Mouse (Mus musculus): Measurements from ENCODE around the gene Sipa1l3. TPM values are rescaled to one million over a fixed set of nuclear protein-coding genes. Genes with fewer than 3 reads are reported as not detected.

Gene Sipa1l3
- polyA plus RNA-seq, 1 experiment: 19.0 TPM

DNA sequence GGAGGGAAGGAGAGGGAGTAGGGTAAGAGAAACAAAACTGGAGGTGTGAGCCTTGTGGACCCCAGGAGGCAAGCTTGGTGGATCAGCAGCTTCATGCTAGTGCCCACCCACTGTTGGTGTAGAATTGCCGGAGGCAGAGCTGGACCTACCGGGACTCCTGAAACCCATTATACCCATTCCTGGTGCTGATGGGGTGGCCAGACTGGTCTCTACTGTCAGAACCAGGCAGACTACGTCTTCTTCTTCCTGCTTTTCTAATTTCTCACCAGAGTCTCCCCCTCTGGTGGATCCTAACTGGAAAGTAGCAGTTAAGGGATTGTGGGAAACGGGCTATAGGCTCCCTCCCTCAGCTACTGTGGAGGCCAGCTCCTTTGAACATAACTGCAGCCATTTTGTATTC, 23.2 kb upstream of the Sipa1l3 start:
- TF ChIP-seq USF1 (IDR thresholded peaks at IDR 0.05; ENCODE audit: low read depth) (no peak), MYOD1 (IDR thresholded peaks at IDR 0.05; ENCODE audit: control insufficient read depth in 1 of 3, insufficient read length in 2 of 3, low read depth in 2 of 3) (no peak), TCF3 (IDR thresholded peaks at IDR 0.05; ENCODE audit: insufficient read length, low read depth) (no peak), MYOG (IDR thresholded peaks at IDR 0.05; ENCODE audit: control insufficient read depth in 1 of 3, insufficient read depth in 1 of 3, insufficient read length in 2 of 3, low read depth in 2 of 3) (no peak), CEBPB (IDR thresholded peaks at IDR 0.05; ENCODE audit: insufficient read depth, poor library complexity, severe bottlenecking) (no peak), REST (IDR thresholded peaks at IDR 0.05; ENCODE audit: insufficient read depth, insufficient read length) (no peak), POLR2A (IDR thresholded peaks at IDR 0.05; ENCODE audit: insufficient read length, low read depth) (no peak), MAX (IDR thresholded peaks at IDR 0.05; ENCODE audit: low read depth) (no peak), SRF (IDR thresholded peaks at IDR 0.05; ENCODE audit: control insufficient read depth, insufficient read length, low read depth) (no peak), POLR2AphosphoS2 (IDR thresholded peaks at IDR 0.05; ENCODE audit: insufficient read length, low read depth) (no peak), E2F4 (IDR thresholded peaks at IDR 0.05; ENCODE audit: insufficient read depth) (no peak), TCF12 (IDR thresholded peaks at IDR 0.05; ENCODE audit: insufficient read depth, poor library complexity, severe bottlenecking) (no peak)
- no peaks in the 10 kb centered on the region for H3K79me2 ChIP-seq (ENCODE audit: control insufficient read depth, insufficient read depth)
- no peak overlapping the region for H3K4me2 ChIP-seq (ENCODE audit: low read depth)
- H3K36me3 ChIP-seq (ENCODE audit: control insufficient read depth, insufficient read depth): no peaks in the 10 kb centered on the region
- H3ac ChIP-seq (ENCODE audit: control insufficient read depth, insufficient read length): no peak overlapping the region
- H3K4me3 ChIP-seq: no peak overlapping the region
- H3K27me3 ChIP-seq (ENCODE audit: control insufficient read depth, insufficient read depth, insufficient read length): peaks cover 44% of the 10 kb centered on the region

DNA sequence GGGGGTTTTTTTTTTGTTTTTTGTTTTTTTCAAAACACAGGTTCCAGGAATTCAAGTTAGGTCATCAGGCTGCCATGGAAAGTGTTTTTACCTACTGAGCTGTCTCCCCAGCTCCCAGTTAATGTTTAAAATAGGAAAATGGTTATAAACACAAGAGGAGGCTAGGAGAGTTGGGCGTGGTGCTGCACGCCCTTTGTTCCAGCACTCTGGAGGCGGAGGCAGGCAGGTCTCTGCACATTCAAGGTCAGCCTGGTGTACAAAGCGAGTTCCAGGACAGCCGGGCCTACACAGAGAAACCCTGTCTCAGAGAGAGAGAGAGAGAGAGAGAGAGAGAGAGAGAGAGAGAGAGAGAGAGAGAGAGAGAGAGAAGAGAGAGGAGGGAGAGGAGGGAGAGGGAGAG, 22.7 kb upstream of the Sipa1l3 start:
- H3K36me3 ChIP-seq (ENCODE audit: control insufficient read depth, insufficient read depth): no peaks in the 10 kb centered on the region
- H3K79me2 ChIP-seq (ENCODE audit: control insufficient read depth, insufficient read depth): no peaks in the 10 kb centered on the region
- TF ChIP-seq REST (IDR thresholded peaks at IDR 0.05; ENCODE audit: insufficient read depth, insufficient read length) (no peak), TCF3 (IDR thresholded peaks at IDR 0.05; ENCODE audit: insufficient read length, low read depth) (no peak), USF1 (IDR thresholded peaks at IDR 0.05; ENCODE audit: low read depth) (no peak), SRF (IDR thresholded peaks at IDR 0.05; ENCODE audit: control insufficient read depth, insufficient read length, low read depth) (no peak), MYOG (IDR thresholded peaks at IDR 0.05; ENCODE audit: control insufficient read depth in 1 of 3, insufficient read depth in 1 of 3, insufficient read length in 2 of 3, low read depth in 2 of 3) (no peak), CEBPB (IDR thresholded peaks at IDR 0.05; ENCODE audit: insufficient read depth, poor library complexity, severe bottlenecking) (no peak), MAX (IDR thresholded peaks at IDR 0.05; ENCODE audit: low read depth) (no peak), POLR2AphosphoS2 (IDR thresholded peaks at IDR 0.05; ENCODE audit: insufficient read length, low read depth) (no peak), POLR2A (IDR thresholded peaks at IDR 0.05; ENCODE audit: insufficient read length, low read depth) (no peak), E2F4 (IDR thresholded peaks at IDR 0.05; ENCODE audit: insufficient read depth) (no peak), TCF12 (IDR thresholded peaks at IDR 0.05; ENCODE audit: insufficient read depth, poor library complexity, severe bottlenecking) (no peak), MYOD1 (IDR thresholded peaks at IDR 0.05; ENCODE audit: control insufficient read depth in 1 of 3, insufficient read length in 2 of 3, low read depth in 2 of 3) (no peak)
- H3K4me3 ChIP-seq: no peak overlapping the region
- peaks cover 48% of the 10 kb centered on the region for H3K27me3 ChIP-seq (ENCODE audit: control insufficient read depth, insufficient read depth, insufficient read length)
- no peak overlapping the region for H3K4me2 ChIP-seq (ENCODE audit: low read depth)
- no peak overlapping the region for H3ac ChIP-seq (ENCODE audit: control insufficient read depth, insufficient read length)

GRCm38 (mm10) chr7:29540631-29541030, 22.2 kb upstream of the Sipa1l3 start:
- H3K4me2 ChIP-seq (ENCODE audit: low read depth): no peak overlapping the region
- H3K4me3 ChIP-seq: no peak overlapping the region
- TF ChIP-seq USF1 (IDR thresholded peaks at IDR 0.05; ENCODE audit: low read depth): no peak
- no peak for TF ChIP-seq POLR2A (IDR thresholded peaks at IDR 0.05; ENCODE audit: insufficient read length, low read depth)
- TF ChIP-seq TCF3 (IDR thresholded peaks at IDR 0.05; ENCODE audit: insufficient read length, low read depth): no peak
- TF ChIP-seq MAX (IDR thresholded peaks at IDR 0.05; ENCODE audit: low read depth): no peak
- no peak for TF ChIP-seq MYOD1 (IDR thresholded peaks at IDR 0.05; ENCODE audit: control insufficient read depth in 1 of 3, insufficient read length in 2 of 3, low read depth in 2 of 3)
- TF ChIP-seq TCF12 (IDR thresholded peaks at IDR 0.05; ENCODE audit: insufficient read depth, poor library complexity, severe bottlenecking): no peak
- TF ChIP-seq POLR2AphosphoS2 (IDR thresholded peaks at IDR 0.05; ENCODE audit: insufficient read length, low read depth): no peak
- TF ChIP-seq MYOG (IDR thresholded peaks at IDR 0.05; ENCODE audit: control insufficient read depth in 1 of 3, insufficient read depth in 1 of 3, insufficient read length in 2 of 3, low read depth in 2 of 3): no peak
- no peak for TF ChIP-seq E2F4 (IDR thresholded peaks at IDR 0.05; ENCODE audit: insufficient read depth)
- TF ChIP-seq REST (IDR thresholded peaks at IDR 0.05; ENCODE audit: insufficient read depth, insufficient read length): no peak
- H3K79me2 ChIP-seq (ENCODE audit: control insufficient read depth, insufficient read depth): no peaks in the 10 kb centered on the region
- H3ac ChIP-seq (ENCODE audit: control insufficient read depth, insufficient read length): no peak overlapping the region
- no peaks in the 10 kb centered on the region for H3K36me3 ChIP-seq (ENCODE audit: control insufficient read depth, insufficient read depth)
- peaks cover 47% of the 10 kb centered on the region for H3K27me3 ChIP-seq (ENCODE audit: control insufficient read depth, insufficient read depth, insufficient read length)

- H3K36me3 ChIP-seq (ENCODE audit: control insufficient read depth, insufficient read depth): no peaks in the 10 kb centered on the region
- no peaks in the 10 kb centered on the region for H3K27me3 ChIP-seq (ENCODE audit: control insufficient read depth, insufficient read depth, insufficient read length)
- no peak overlapping the region for H3ac ChIP-seq (ENCODE audit: control insufficient read depth, insufficient read length)
- no peak overlapping the region for H3K4me3 ChIP-seq
- H3K4me2 ChIP-seq (ENCODE audit: low read depth): no peak overlapping the region
- H3K79me2 ChIP-seq (ENCODE audit: control insufficient read depth, insufficient read depth): no peaks in the 10 kb centered on the region
- TF ChIP-seq SRF (IDR thresholded peaks at IDR 0.05; ENCODE audit: control insufficient read depth, insufficient read length, low read depth): no peak
- no peak for TF ChIP-seq REST (IDR thresholded peaks at IDR 0.05; ENCODE audit: insufficient read depth, insufficient read length)
- no peak for TF ChIP-seq MAX (IDR thresholded peaks at IDR 0.05; ENCODE audit: low read depth)
- no peak for TF ChIP-seq POLR2AphosphoS2 (IDR thresholded peaks at IDR 0.05; ENCODE audit: insufficient read length, low read depth)
- no peak for TF ChIP-seq TCF12 (IDR thresholded peaks at IDR 0.05; ENCODE audit: insufficient read depth, poor library complexity, severe bottlenecking)
- TF ChIP-seq POLR2A (IDR thresholded peaks at IDR 0.05; ENCODE audit: insufficient read length, low read depth): no peak
- no peak for TF ChIP-seq CEBPB (IDR thresholded peaks at IDR 0.05; ENCODE audit: insufficient read depth, poor library complexity, severe bottlenecking)
- TF ChIP-seq TCF3 (IDR thresholded peaks at IDR 0.05; ENCODE audit: insufficient read length, low read depth): no peak
- TF ChIP-seq MYOG (IDR thresholded peaks at IDR 0.05; ENCODE audit: control insufficient read depth in 1 of 3, insufficient read depth in 1 of 3, insufficient read length in 2 of 3, low read depth in 2 of 3): no peak
- no peak for TF ChIP-seq E2F4 (IDR thresholded peaks at IDR 0.05; ENCODE audit: insufficient read depth)
- TF ChIP-seq MYOD1 (IDR thresholded peaks at IDR 0.05; ENCODE audit: control insufficient read depth in 1 of 3, insufficient read length in 2 of 3, low read depth in 2 of 3): no peak
- no peak for TF ChIP-seq USF1 (IDR thresholded peaks at IDR 0.05; ENCODE audit: low read depth)
Observed at GRCm38 (mm10) chr7:29523700-29524099, 5.3 kb upstream of the Sipa1l3 start.
